9 mouse cellular contexts compared by ENCODE assay signal in genomic region chr12:8509693-8510092, GRCm38 (mm10). TPM values are rescaled to one million over a fixed set of nuclear protein-coding genes. Genes with fewer than 3 reads are reported as not detected.
DNase-seq lines count a peak whose midpoint lies in the region.
"Had no signal": no experiment of that assay in that cellular context is flagged by ENCODE, and none has a peak within 500 bp of the region (broad histone marks: within the 10 kb centered on the region; RNA-seq: fewer than 3 reads in every experiment).

No protein-coding gene starts in this region.

- DNase-seq in adrenal gland, postnatal 36 days: peak; percentile 30 to 40
- no peak for DNase-seq in adrenal gland, postnatal 4 days (ENCODE audit: low spot score in 2 of 2)
- peak; percentile 31 for DNase-seq in right cerebral cortex, adult 18-20 months
- DNase-seq in right cerebral cortex, postnatal 36 days (ENCODE audit: low spot score in 2 of 2): no peak
- peak; percentile 29 for DNase-seq in heart, postnatal 4 days
- no peak for DNase-seq in cerebellum, adult 11-12 months
- DNase-seq in thymus, postnatal 14 days: no peak
- no peak for DNase-seq in neural tube, embryonic 10.5 days (ENCODE audit: extremely low spot score, low spot score)
- DNase-seq: cerebellum, adult 18-20 months had no signal

RNA-seq across cellular contexts. Expression of gene Rhob, which starts 9.9 kb away (rescaled TPM):
- total RNA-seq in adrenal gland, postnatal 36 days (2021): 100 to 1,000 TPM; 199 to 285 TPM
- total RNA-seq in adrenal gland, postnatal 4 days (2021): 100 to 1,000 TPM; 176 to 206 TPM
- total RNA-seq in heart, postnatal 4 days (2021): 100 to 1,000 TPM; 124 to 128 TPM

Comparison
In these comparisons a context has a peak if more than half of its experiments do, and no peak if none do; other contexts are left out.
1. DNase-seq: peak in adrenal gland, postnatal 36 days (2 of 2), right cerebral cortex, adult 18-20 months (single experiment) and heart, postnatal 4 days (single experiment); none in adrenal gland, postnatal 4 days (0 of 2), right cerebral cortex, postnatal 36 days (0 of 2), cerebellum, adult 11-12 months (single experiment), thymus, postnatal 14 days (single experiment) and neural tube, embryonic 10.5 days (single experiment).